Mouse (Mus musculus) urinary bladder, postnatal 10 days (tissue): ENCODE results near the gene Atp6v0a4.

Experiments used
- DNase-seq: peaks from one replicate; pipeline ENCODE4 v3.0.0; 2022; ENCODE audit warnings: low spot score

Atp6v0a4 gene

DNA sequence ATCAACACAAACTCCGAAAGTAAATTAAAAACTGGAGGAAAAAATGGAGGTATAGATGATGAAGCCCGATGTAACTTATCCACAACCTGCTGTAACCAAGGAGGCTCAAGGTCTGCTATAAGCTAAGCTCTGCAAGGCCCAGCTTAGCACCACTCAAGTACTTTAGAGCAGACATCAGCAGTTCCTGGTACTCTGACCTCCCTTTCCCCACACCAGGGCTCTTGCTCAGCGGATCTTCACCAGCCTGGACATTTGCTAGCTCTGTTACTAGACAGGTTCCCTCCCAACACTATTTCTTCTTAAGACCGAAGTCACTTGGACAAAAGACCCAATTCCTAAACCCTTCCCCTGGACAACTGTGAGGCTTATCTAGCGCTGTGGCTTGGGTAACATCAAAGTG is 496 bp upstream of the Atp6v0a4 start:
- no peak for DNase-seq

DNA sequence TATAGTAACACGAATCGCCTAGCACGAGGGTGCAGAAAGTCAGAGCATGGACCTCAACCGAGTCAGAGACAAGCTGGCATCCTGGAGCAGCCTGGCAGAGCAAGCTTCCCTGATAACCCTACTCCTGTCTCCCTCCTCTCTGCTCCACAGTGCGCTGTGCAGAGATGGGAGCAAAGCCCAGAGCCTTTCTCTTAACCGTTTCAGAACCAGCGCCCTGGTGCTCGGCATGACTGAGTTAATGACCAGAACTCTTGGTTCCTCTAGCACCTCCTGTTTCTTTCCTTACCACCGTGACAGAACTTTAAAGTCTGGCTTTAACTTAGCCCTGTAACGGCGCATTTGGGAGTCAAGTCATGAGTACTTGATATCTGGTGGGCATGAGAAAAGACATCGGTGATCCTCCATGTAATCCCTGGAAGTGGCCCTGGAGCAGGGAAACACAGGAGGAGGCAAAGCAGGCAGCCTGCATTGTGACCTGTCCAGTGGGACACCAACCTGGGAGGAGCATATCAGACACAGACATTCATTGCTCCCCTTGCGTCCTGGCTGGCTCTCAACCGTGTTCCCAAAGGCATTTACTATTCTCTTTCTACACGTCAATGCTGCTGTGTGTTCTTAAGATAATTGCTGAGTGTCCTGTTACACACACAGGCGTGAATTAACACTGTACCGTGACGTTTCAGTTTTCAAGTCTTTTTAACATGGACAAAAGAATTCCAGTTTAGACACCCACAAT is 747 bp downstream of the Atp6v0a4 start:
- no peak for DNase-seq

DNA sequence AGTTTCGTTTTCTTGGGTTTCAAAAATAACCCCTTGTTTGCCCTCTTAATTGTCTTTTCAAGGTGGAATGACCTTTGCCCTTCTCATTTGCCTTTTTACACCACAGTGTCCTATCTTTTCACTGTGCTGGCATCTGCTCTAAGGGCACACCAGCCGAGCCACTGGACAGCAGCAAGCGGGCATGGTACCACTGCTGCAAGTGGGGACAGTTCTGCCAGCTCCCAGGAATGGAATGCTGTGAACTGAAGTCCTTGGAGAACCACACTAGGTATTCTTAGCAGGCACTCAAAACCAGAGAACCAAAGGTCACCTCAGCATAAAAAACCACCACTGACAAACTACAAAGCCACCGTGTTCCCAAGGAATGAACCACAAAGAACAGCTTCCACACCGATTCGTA is 1.6 kb downstream of the Atp6v0a4 start:
- DNase-seq, result no peak

DNA sequence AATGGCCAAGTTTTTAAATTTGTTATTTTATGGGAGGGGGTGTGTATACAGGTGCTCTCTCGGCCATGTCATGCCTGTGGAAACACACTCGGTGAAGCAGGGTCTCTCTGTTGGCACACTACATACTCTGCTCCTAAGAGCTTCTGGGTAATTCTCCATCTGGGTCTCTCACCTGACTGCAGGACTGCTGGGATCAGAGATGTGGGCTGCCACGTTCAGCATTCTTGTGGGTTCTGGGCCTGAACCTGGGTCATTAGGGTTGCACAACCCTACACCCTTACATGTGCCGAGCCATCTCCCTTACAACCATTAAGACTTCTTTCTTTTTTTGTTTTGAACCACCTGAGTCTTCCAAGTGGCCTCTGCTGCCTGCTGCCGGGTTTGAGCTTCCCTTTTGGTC is 2.5 kb downstream of the Atp6v0a4 start:
- DNase-seq, result no peak

DNA sequence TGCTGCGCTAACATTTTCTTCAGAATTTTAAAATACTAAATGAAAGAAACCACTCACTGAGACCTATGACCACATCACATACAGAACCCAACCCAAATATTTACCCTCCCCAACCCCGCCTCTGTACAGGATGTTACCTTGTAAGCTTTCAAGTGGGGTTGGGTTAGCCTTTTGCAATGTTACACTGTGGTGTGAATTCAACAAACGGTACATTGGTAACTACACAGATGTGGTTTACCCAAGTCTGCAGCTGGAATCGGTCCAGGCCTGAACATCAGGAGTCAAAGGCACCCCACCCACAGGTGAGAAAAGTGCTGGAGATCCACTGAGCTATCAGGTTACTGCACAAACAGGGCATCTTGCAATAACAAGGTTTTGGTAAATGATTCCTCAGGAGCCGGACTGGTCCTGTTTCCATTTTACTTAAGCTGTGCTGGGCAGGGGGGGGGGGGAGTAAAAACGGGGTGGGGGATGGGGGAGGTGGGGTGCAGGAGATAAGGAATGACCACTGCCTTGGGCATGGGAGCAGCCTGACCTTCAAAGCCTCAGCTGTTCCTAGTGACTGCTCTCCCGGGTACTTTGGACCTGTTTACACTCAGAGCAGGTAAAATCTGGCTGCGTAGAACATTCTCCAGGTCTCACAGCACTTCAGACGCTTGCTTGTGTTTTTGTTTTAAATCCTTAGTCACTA is 3.6 kb downstream of the Atp6v0a4 start:
- no peak for DNase-seq

DNA sequence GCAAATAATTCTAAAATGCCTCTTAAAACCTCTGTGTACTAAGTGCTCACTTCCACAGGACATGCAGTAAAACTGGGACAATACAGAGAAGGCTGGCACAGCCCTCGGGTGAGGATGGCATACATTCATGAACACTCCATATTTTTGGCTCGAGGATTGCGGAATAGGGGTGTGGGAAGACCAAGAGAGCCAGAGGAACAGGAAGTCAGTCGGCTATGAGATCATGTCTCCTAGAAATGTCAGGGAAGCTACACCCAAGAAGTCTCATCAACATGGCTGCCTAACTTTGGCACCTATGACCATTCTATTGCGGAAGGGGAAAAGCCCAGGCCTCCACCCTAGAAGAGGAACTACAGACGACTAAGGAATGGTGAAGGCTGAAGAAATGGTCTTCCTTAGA is 6.0 kb downstream of the Atp6v0a4 start:
- no peak for DNase-seq

DNA sequence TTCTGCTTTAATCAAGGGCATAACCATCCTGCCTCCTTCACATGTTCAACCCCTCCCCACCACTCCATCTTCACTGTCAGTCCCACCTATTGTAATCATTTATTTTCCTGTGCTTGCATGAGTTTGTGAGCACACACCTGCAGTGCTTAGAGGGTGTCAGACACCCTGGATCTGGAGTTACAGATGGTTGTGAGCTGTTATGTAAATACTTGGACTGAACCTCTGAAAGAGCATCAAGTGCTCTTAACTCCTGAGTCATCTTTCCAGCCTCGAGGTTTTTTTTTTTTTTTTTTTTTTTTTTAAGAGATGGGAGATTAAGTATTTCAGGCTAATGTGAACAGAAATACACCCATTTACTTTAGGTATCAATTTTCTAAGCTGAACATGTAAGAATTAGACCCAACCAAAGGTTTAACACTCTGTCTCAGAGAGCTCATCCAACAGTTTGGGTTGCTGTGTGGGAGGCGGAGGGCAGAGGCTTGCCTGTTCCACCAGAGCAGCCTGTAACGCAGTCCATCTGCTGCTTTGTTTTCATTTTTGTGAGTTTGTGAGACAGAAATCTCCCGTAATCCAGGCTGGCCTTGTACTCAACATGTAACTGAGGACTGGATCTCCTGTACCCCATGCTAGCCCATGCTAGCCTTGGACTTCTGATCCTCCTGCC is 8.1 kb downstream of the Atp6v0a4 start:
- DNase-seq, result no peak

DNA sequence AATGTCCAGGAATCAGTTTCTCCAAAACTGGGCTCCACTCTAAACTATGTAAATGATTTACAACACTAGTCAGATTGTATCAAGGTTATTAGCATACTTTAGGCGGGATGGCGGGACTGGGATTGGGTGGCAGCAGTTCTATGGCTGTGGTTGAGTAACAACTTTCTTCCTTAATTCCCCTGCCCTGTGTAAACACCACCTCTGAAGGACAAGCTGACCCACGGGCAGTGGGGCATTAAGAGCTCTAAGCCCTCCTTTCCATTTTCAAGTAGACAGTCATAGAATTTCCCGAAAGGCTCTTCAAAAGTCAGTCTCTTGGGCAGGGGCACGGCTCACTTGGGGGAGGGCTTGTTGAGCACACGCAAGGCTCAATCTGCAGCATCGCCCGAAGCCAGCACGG is 13.5 kb downstream of the Atp6v0a4 start:
- DNase-seq, result no peak

DNA sequence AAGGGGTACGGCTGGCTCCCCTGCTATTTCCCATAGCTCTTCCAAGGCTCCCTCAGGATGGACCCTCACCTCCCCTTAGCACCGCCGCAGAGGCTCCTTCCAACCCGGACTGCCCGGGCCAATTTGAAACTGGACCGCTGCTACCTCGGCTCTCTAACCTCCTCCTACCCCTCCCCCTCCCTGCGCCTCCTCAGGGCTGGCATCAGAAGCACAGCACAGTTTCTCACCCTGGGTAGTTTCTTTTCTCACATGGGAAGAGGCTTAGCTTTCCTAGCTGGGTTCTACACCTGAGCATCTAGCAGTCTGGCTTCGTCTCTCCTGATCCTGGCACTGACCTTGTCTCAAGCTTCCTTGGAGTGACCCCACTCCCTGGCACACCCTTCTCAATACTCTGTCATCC is 14.5 kb downstream of the Atp6v0a4 start:
- DNase-seq, result no peak

DNA sequence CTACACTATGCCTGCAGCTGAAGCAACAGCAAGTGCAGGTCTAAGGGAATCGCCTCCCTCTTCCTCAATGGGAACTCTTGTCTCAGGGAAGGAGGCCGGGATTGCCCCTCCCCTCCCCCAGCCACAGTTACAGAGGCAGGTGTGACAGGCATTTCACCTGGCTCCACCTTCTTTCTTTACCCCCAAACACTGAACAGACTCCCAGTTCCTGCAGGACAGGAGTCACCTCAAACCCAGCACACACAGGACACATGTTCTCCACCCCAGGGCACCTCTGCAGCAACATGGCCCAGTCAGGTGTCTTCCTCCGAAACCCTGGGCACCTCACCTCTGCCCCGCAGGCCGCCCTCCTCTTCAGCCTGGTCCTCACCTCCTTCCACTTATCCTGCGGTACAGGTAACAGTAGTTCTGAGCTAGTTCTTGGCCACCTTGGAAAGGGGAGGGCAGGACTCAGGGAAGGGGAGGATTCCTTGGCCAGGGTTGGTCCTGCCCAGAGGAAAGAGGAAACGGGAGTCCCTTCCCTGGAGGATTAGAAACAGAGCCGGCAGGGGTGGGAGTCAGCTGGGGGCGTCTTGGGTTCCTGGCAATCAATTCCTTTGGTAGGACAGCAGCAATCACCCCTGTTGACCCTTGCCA is 15.1 kb downstream of the Atp6v0a4 start, which contains the start of gene Tmem213:
Tmem213 (plus strand) TSS at position 96 of the 636 bp plus-strand sequence.
- DNase-seq, result no peak

DNA sequence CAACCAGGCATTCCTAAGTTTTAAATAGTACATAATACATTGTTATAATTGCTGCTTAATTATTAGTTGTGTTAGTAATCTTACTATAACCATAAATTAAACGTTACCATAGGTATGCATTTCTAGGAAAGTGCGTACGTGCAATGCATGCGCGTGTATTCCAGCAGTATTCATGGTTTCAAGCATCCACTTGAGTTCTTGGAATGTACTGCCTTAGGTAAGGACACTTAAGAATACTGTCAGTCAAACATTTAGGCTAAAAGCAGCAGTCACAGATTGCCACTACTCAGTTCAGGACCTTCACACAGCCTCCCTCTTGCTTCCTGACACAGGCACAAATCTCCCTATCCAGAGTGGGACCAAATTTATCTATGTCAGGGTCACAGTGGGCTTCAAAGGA is 15.9 kb downstream of the Atp6v0a4 start:
- DNase-seq, result no peak

DNA sequence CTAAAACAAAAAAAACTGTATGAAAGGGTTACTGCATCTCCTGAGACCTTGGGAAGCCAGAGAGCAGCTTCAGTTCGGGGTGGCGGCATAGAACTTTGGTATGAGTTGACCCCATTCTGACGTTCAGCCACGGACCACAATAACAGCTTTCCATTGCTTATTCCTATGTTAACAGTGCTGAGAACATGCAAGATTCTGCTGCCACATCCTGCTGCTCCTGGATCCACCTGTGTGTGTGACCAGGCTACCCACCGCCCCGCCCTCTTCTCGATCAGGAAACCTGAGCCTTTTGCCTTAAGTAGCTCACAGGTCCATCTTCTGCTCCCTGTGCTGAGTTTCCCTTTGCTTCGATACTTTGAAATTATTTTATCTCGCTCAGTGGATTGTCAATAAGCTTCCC is 18.5 kb downstream of the Atp6v0a4 start:
- DNase-seq, result no peak

DNA sequence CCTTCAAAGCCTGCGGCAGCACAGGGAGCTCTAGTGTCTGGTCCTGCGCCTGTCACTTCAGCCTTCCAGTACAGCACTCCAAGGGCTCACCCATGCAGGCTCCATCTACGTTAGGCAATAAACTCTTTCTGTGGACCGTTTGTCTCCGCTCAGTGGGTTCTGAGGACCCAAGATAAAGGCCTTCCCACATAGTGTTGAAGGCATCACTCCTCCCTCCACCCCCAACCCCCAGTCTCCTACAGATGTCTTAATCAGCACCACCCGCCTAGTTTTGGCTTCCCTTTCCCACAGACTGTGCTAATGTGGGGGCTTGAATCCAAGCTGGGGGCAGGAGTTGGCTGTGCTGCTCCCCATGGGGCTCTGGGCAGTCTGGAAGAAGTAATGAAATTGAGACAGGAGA is 20.6 kb downstream of the Atp6v0a4 start:
- no peak for DNase-seq

DNA sequence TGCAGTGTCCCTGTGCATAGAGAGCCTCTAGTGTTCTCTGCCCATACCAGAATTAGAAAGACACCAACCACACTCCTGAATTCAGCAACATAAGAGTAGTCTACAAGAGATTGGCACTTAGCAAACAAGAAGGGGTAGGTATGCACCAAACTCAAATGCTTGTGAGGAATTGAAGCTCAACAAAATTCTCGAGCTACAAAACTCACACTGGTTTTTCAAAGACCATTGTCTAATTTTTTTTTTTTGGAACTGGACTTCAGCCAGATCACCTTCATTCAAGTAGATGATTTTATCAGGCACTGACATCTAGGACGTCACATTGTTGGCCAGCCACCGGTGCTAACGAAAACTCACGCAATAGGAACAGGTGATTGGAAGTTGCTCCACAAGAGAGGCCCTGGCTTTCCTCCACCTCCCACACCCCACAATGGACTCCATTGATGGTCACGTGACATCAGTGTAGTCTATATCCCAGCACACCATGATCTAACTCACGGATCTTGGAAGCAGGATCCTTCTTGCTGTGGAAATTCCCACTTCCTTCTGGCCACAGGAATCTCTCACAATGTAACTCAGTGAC is 22.1 kb downstream of the Atp6v0a4 start:
- DNase-seq, result no peak

DNA sequence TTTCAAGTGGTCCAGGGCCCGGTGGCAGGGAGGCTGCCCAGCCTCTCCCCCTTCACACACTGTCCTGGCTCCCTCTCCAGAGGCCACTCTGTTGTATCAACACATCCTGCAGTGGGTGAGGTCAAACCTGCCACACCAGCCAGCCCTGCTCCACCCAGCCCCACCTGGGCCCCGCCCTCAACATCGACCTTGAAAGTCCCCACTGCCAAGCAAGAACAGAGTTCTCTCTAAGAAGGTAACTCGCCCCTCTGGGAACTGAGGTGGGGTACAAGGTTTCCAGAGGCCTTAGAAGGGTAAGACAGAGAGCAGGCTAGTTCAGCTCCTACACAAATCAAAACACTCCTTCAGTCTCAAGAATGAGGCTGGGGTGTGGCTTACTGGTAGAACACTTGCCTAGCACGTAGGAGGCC is 27.4 kb downstream of the Atp6v0a4 start:
- DNase-seq, result no peak

DNA sequence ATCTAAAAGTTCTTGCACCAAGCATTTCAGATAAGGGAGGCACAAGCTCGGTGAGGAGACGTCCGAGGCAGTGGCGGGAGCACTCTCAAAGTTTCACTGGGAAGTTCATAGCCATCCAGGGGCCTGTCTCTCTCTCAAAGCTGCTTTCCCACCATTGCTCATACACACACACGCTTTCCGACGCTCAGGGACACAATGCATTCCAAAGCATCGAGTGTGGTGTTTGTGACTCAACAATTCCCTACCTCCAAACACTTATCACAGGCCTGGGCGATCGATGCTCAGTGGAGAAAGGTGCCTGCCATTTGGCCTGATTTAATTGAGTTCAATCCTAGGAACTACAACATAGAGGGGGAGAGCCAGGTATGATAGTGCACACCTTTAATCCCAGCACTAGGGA is 29.7 kb downstream of the Atp6v0a4 start:
- DNase-seq, result no peak

DNA sequence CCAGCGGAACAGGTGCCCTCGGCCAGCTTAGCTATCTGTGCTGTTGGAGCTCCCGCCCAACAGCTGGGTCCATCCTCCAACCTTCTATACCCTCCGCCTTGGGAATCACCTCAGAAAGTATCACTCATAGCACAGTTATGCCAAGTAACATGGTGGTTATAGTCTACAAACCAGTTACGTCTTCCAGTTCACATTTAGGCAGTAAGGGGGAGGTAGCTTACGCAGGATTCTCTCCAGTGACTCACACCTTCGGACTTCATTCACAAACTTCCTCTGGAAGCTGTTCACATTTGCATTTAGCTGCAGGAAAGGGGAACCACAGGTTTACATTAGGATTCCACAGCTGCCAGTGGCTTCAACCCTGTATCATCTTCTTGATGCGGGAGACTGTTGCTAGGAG is 31.8 kb downstream of the Atp6v0a4 start:
- DNase-seq, result no peak

DNA sequence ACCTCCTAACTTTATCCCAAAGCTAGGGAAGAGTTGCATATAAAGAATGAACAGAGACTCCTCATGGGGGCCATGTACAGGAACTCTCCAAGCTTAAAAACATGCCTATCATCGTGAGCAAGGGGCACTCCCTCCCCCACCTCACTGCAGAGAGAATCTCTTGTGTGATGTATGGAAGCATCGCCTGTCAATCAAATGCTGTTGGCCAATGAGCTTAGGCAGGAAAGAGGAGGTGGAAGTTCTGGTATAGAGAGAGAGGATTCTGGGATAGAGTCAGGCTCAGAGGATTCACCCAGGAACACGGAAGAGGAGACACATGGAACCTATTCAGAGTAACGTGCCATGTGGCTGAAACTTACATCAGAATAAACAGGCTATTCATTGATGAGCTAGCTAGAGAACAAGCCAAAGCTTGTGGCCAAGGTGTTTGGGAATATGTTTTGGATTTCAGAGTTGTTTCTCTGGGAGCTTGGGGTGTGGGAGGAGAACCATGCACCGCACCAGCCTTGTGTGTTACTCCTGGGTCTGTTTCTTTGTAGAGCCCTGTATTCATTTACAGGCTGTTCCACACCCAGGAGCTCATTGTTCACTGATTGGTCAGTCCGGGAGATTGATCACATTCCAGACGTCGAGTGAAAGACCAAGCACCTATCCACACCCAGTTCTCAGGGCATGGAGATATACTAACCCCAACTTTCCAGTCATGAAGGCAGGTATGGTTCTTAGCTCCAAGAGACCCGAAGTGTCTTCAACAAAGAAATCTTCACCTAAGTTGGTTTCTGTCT is 37.0 kb downstream of the Atp6v0a4 start:
- no peak for DNase-seq

DNA sequence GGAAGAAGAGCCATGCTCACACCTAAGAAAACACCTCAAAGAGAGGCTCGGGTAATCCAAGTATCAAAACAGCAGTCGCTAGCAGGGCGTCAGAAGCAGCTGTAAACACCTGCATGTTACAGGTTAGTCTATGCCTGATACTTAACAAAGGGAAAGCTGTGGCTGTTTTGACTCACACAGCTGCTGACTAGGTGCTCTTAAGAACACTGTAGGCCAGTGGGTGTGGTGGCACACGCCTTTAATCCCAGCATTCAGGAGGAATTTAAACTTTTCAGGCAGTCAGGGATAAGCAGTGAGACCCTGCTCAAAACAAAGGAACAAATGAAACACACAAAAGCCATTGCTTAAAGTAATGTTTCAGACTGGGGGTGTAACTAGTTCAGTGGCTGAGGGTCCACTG is 41.2 kb downstream of the Atp6v0a4 start:
- no peak for DNase-seq

DNA sequence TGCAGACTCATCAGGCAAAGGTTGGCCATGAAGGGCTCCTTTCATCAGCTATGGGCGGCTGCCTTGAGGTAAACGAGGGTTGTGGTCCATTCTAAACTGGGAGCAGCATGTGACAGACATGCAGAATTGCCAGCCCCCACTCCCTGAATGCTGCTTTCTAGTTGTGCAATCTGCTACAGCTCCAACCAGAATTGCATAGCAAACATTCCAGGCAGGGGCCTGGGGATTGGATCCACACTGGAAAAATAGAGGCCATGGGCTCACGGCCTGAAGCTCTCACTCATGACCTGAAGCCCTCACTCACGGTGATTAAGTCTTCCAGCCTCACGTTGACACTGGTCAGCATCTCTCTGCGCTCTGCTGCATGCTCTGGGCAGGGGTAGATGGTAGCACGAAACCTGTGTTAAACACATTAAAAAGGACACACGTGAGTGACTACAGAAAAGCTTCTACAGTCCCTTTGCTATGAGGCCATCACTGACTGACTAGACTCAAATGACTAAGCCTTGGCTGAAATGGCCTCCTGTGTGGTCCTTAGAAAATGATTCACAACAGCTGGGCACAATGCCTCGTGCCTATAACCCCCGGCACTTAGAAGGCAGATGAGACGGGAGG is 42.6 kb downstream of the Atp6v0a4 start:
- DNase-seq, result no peak

DNA sequence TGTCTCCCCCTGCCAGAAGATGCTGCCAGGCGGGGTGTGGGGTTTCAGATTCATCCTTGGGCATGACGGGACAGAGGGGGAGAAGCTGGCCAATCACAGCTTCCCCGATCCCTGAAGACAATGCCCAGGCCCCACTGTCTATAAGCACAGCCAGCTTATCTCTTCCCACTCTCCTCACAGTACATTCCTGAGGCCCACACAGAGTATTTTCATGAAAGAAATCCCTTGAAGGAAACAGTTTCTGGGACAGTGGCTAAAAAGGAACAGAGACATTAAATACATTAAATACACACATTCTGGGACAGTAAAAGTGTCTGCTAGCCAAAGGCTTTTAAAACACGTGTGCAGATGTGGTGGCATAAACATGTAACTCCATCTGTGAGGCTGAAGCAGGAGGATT is 44.0 kb downstream of the Atp6v0a4 start:
- no peak for DNase-seq
